Mouse (Mus musculus) kidney, adult 2 months (tissue): ENCODE measurements around the gene Akap3.

Experiments used
- CTCF ChIP-seq: fragments of 200-500 bp; conservative IDR thresholded peaks from 2 replicates; pipeline ENCODE4 v1.5.1; 2011; ENCODE audit warnings: low read depth, mild to moderate bottlenecking, control low read depth, low read length, moderate library complexity, mixed read lengths; ENCODE audit not compliant: insufficient read depth, insufficient read length
- POLR2A ChIP-seq: fragments of 200-500 bp; IDR thresholded peaks from one replicate; pipeline ENCODE4 v1.6.1; 2011; ENCODE audit warnings: low read depth, low read length, control low read depth

- TF ChIP-seq POLR2A (no peak), CTCF (no peak)
These were observed 41.4 kb upstream of the Akap3 start for GRCm38 (mm10) chr6:126811481-126811880.
